Mouse (Mus musculus): Measurements from ENCODE around the gene Naa15. TPM values are rescaled to one million over a fixed set of nuclear protein-coding genes. Genes with fewer than 3 reads are reported as not detected.
"Not testable (repeated sequence)": the region's sequence is repeated elsewhere in the genome, so short reads cannot be mapped to it uniquely, and the experiment has no call there.

The Naa15 gene
- total RNA-seq, 4 experiments from 2014 or later, result 40.1 to 54.8 (median 43.8) TPM

- DNase-seq (ENCODE audit: low spot score in 2 of 2), result no peak
Observed at GRCm38 (mm10) chr3:51393651-51394050, 21.3 kb upstream of the Naa15 start.

- no peak for DNase-seq (ENCODE audit: low spot score in 2 of 2)
Observed at GRCm38 (mm10) chr3:51394881-51395280, 20.1 kb upstream of the Naa15 start.

- DNase-seq (ENCODE audit: low spot score in 2 of 2), result no peak
Observed at GRCm38 (mm10) chr3:51395461-51396145, 19.3 kb upstream of the Naa15 start.

- no peak for DNase-seq (ENCODE audit: low spot score in 2 of 2)
Observed at GRCm38 (mm10) chr3:51396219-51397068, 18.5 kb upstream of the Naa15 start, which contains the start of gene Mgarp. Mgarp (minus strand) TSS chr3:51396738.

GRCm38 (mm10) chr3:51397700-51398299 lies 17.1 kb upstream of the Naa15 start:
- DNase-seq (ENCODE audit: low spot score in 2 of 2), result no peak

- no peak for DNase-seq (ENCODE audit: low spot score in 2 of 2)
Observed at GRCm38 (mm10) chr3:51398667-51399066, 16.3 kb upstream of the Naa15 start.

GRCm38 (mm10) chr3:51399531-51399930 lies 15.4 kb upstream of the Naa15 start:
- no peak for DNase-seq (ENCODE audit: low spot score in 2 of 2)

GRCm38 (mm10) chr3:51400682-51401081 lies 14.3 kb upstream of the Naa15 start:
- DNase-seq (ENCODE audit: low spot score in 2 of 2), result no peak

- DNase-seq (ENCODE audit: low spot score in 2 of 2), result not testable (repeated sequence)
Observed at GRCm38 (mm10) chr3:51402054-51402453, 12.9 kb upstream of the Naa15 start.

GRCm38 (mm10) chr3:51402628-51403027 lies 12.3 kb upstream of the Naa15 start:
- DNase-seq (ENCODE audit: low spot score in 2 of 2), result no peak

- no peak for DNase-seq (ENCODE audit: low spot score in 2 of 2)
Observed at GRCm38 (mm10) chr3:51407870-51408560, 6.9 kb upstream of the Naa15 start.

- DNase-seq (ENCODE audit: low spot score in 2 of 2), result peak; percentile 89 to 98
Observed at GRCm38 (mm10) chr3:51408561-51409183, 6.3 kb upstream of the Naa15 start, which contains the start of gene Ndufc1. Ndufc1 (minus strand) TSS chr3:51408988.

- no peak for DNase-seq (ENCODE audit: low spot score in 2 of 2)
Observed at GRCm38 (mm10) chr3:51412457-51412856, 2.5 kb upstream of the Naa15 start.

GRCm38 (mm10) chr3:51413276-51413675 lies 1.7 kb upstream of the Naa15 start:
- no peak for DNase-seq (ENCODE audit: low spot score in 2 of 2)

GRCm38 (mm10) chr3:51416073-51416363 lies 1.1 kb downstream of the Naa15 start:
- no peak for DNase-seq (ENCODE audit: low spot score in 2 of 2)

- no peak for DNase-seq (ENCODE audit: low spot score in 2 of 2)
Observed at GRCm38 (mm10) chr3:51416364-51417134, 1.6 kb downstream of the Naa15 start.

GRCm38 (mm10) chr3:51417135-51417458 lies 2.1 kb downstream of the Naa15 start:
- no peak for DNase-seq (ENCODE audit: low spot score in 2 of 2)

- DNase-seq (ENCODE audit: low spot score in 2 of 2), result no peak
Observed at GRCm38 (mm10) chr3:51417485-51417884, 2.5 kb downstream of the Naa15 start.

GRCm38 (mm10) chr3:51417966-51418365 lies 3.0 kb downstream of the Naa15 start:
- DNase-seq (ENCODE audit: low spot score in 2 of 2), result no peak

- no peak for DNase-seq (ENCODE audit: low spot score in 2 of 2)
Observed at GRCm38 (mm10) chr3:51421921-51422320, 7.0 kb downstream of the Naa15 start.

GRCm38 (mm10) chr3:51425394-51425793 lies 10.4 kb downstream of the Naa15 start:
- DNase-seq (ENCODE audit: low spot score in 2 of 2), result no peak

All from left cerebral cortex, adult 8-10 months (tissue).